Mouse (Mus musculus) retina, postnatal 7 days (tissue): ENCODE results near the gene 5730596B20Rik.
A peak's percentile ranks its signal among the peaks of the same experiment; 100 is the strongest.

Experiments used
- DNase-seq: peaks from one replicate; pipeline ENCODE4 v3.0.0-alpha.2; 2012; ENCODE audit warnings: low read depth, low spot score

Gene 5730596B20Rik

GRCm38 (mm10) chr6:52197271-52197670 lies 20.0 kb downstream of the 5730596B20Rik start:
- DNase-seq = no peak

GRCm38 (mm10) chr6:52200073-52200750 lies 22.9 kb downstream of the 5730596B20Rik start:
- DNase-seq = no peak

GRCm38 (mm10) chr6:52200751-52201250 lies 23.5 kb downstream of the 5730596B20Rik start:
- DNase-seq = no peak

GRCm38 (mm10) chr6:52201269-52201668 lies 24.0 kb downstream of the 5730596B20Rik start:
- no peak for DNase-seq

GRCm38 (mm10) chr6:52202362-52203120 lies 25.2 kb downstream of the 5730596B20Rik start:
- DNase-seq = no peak

GRCm38 (mm10) chr6:52203121-52203370 lies 25.7 kb downstream of the 5730596B20Rik start:
- no peak for DNase-seq

GRCm38 (mm10) chr6:52203371-52204049 lies 26.2 kb downstream of the 5730596B20Rik start:
- no peak for DNase-seq

GRCm38 (mm10) chr6:52204050-52204752 lies 26.9 kb downstream of the 5730596B20Rik start, which contains the start of gene Hoxa5:
TSS of gene Hoxa5 (minus strand) at chr6:52204587.
- DNase-seq = no peak

- no peak for DNase-seq
Measured at GRCm38 (mm10) chr6:52205221-52205620, 27.9 kb downstream of the 5730596B20Rik start.

GRCm38 (mm10) chr6:52205638-52206621 lies 28.6 kb downstream of the 5730596B20Rik start:
- DNase-seq = no peak

GRCm38 (mm10) chr6:52206882-52207683 lies 29.8 kb downstream of the 5730596B20Rik start:
- no peak for DNase-seq

- no peak for DNase-seq
Measured at GRCm38 (mm10) chr6:52207684-52207976, 30.3 kb downstream of the 5730596B20Rik start.

- no peak for DNase-seq
Measured at GRCm38 (mm10) chr6:52208072-52208867, 31.0 kb downstream of the 5730596B20Rik start, which contains the start of gene Hoxa6. TSS of gene Hoxa6 (minus strand) at chr6:52208722.

- DNase-seq = no peak
Measured at GRCm38 (mm10) chr6:52208868-52209684, 31.8 kb downstream of the 5730596B20Rik start.

GRCm38 (mm10) chr6:52209685-52210046 lies 32.4 kb downstream of the 5730596B20Rik start:
- DNase-seq = no peak

- DNase-seq = peak; percentile 64
Measured at GRCm38 (mm10) chr6:52211170-52211935, 34.1 kb downstream of the 5730596B20Rik start.

GRCm38 (mm10) chr6:52211961-52212360 lies 34.7 kb downstream of the 5730596B20Rik start:
- DNase-seq = no peak
